Mouse (Mus musculus): Measurements from ENCODE around the gene Inpp5e.

GRCm38 (mm10) chr2:26356678-26357077, 52.3 kb downstream of the Inpp5e start:
- TF ChIP-seq CTCF (IDR thresholded peaks at IDR 0.05; ENCODE audit: borderline replicate concordance, control insufficient read depth, extremely low read depth, insufficient read depth, low read length, poor library complexity) (no peak), POLR2A (IDR thresholded peaks at IDR 0.05; ENCODE audit: control insufficient read depth, extremely low read depth, insufficient read depth, low read length, poor library complexity) (no peak)

Data from thymus, adult 2 months (tissue).